ENCODE assay signal across 29 mouse cellular contexts in the genomic region with DNA sequence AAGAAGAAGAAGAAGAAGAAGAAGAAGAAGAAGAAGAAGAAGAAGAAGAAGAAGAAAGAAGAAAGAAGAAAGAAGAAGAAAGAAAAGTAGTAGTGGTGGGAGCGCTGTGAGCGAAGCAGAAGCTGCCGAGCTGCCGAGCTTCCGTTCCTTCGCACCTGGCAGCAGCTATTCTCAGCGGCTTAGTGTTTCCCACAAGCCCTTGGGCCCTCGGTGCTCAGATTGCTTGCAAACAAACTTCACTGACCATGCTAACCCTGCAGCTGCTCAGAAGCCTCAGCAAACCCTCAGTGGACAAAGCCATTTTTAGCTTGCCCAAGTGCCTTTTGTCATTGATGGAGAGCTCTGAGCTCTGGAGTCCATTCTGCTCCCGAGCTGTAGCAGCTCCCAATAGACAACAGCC. TPM values are rescaled to one million over a fixed set of nuclear protein-coding genes. Genes with fewer than 3 reads are reported as not detected.
DNase-seq lines count a peak whose midpoint lies in the region; ATAC-seq and TF ChIP-seq lines count a peak whose summit lies in the region.
"Had no signal": no experiment of that assay in that cellular context is flagged by ENCODE, and none has a peak within 500 bp of the region (broad histone marks: within the 10 kb centered on the region; RNA-seq: fewer than 3 reads in every experiment).

No protein-coding gene starts in this region.

- H3K36me3 ChIP-seq in heart, embryonic 14.5 days (ENCODE audit: control insufficient read depth, insufficient read depth, low read length) = no peaks in the 10 kb centered on the region
- H3K36me3 ChIP-seq in neural tube, embryonic 11.5 days (ENCODE audit: control insufficient read depth, insufficient read depth, low read length) = no peaks in the 10 kb centered on the region
- H3K36me3 ChIP-seq in midbrain, embryonic 11.5 days (ENCODE audit: control insufficient read depth, insufficient read depth, low read length) = no peaks in the 10 kb centered on the region
- H3K36me3 ChIP-seq: embryonic facial prominence, embryonic 12.5 days; hindbrain, embryonic 12.5 days; intestine, embryonic 15.5 days; liver, embryonic 15.5 days; lung, embryonic 15.5 days; midbrain, embryonic 12.5 days; neural tube, embryonic 15.5 days; stomach, embryonic 15.5 days had no signal

- H3K27me3 ChIP-seq in heart, embryonic 14.5 days (ENCODE audit: control insufficient read depth, insufficient read depth, low read length) = no peaks in the 10 kb centered on the region
- H3K27me3 ChIP-seq in neural tube, embryonic 11.5 days (ENCODE audit: control insufficient read depth, insufficient read depth, low read length) = no peaks in the 10 kb centered on the region
- H3K27me3 ChIP-seq in midbrain, embryonic 11.5 days (ENCODE audit: control insufficient read depth, insufficient read depth, low read length) = no peaks in the 10 kb centered on the region
- H3K27me3 ChIP-seq: embryonic facial prominence, embryonic 12.5 days; hindbrain, embryonic 12.5 days; intestine, embryonic 15.5 days; liver, embryonic 15.5 days; lung, embryonic 15.5 days; midbrain, embryonic 12.5 days; neural tube, embryonic 15.5 days; stomach, embryonic 15.5 days had no signal

- no peaks in the 10 kb centered on the region for H3K9me3 ChIP-seq in heart, embryonic 14.5 days (ENCODE audit: control insufficient read depth, low read length)
- no peaks in the 10 kb centered on the region for H3K9me3 ChIP-seq in neural tube, embryonic 11.5 days (ENCODE audit: control insufficient read depth, low read length)
- H3K9me3 ChIP-seq in midbrain, embryonic 11.5 days (ENCODE audit: control insufficient read depth, low read length) = no peaks in the 10 kb centered on the region
- H3K9me3 ChIP-seq: embryonic facial prominence, embryonic 12.5 days; hindbrain, embryonic 12.5 days; intestine, embryonic 15.5 days; liver, embryonic 15.5 days; lung, embryonic 15.5 days; midbrain, embryonic 12.5 days; neural tube, embryonic 15.5 days; stomach, embryonic 15.5 days had no signal

- WGBS in heart, embryonic 14.5 days = 45% methylated on average over 9 of the region's 9 CpGs
- 83% methylated on average over 9 of the region's 9 CpGs for WGBS in neural tube, embryonic 11.5 days
- WGBS in midbrain, embryonic 11.5 days = 88% methylated on average over 9 of the region's 9 CpGs

- no peak overlapping the region for H3K27ac ChIP-seq in heart, embryonic 14.5 days (replicated peaks in 1 of 2; ENCODE audit: control insufficient read depth in 1 of 2, insufficient read depth in 1 of 2, low read depth in 2 of 2, low read length in 2 of 2)
- no peak overlapping the region for H3K27ac ChIP-seq in neural tube, embryonic 11.5 days (ENCODE audit: low read depth, low read length)
- no peak overlapping the region for H3K27ac ChIP-seq in left cerebral cortex, adult 2 months
- H3K27ac ChIP-seq in midbrain, embryonic 11.5 days (ENCODE audit: low read depth, low read length) = no peak overlapping the region
- H3K27ac ChIP-seq: embryonic facial prominence, embryonic 12.5 days; hindbrain, embryonic 12.5 days; hindbrain, postnatal 0 days; intestine, embryonic 15.5 days; kidney, postnatal 0 days; liver, embryonic 15.5 days; lung, embryonic 15.5 days; midbrain, embryonic 12.5 days; neural tube, embryonic 15.5 days; stomach, embryonic 15.5 days had no signal

- no peak for DNase-seq in heart, postnatal 4 days
- peak; percentile 14 for DNase-seq in neural tube, embryonic 11.5 days (ENCODE audit: low spot score)
- DNase-seq in neural tube, embryonic 10.5 days (ENCODE audit: extremely low spot score, low spot score) = no peak
- peak; percentile 31 for DNase-seq in gastrocnemius, postnatal 14 days
- DNase-seq in left cerebral cortex, adult 2 months (ENCODE audit: extremely low spot score in 1 of 2, low spot score in 2 of 2) = no peak
- DNase-seq in midbrain, embryonic 11.5 days (ENCODE audit: low spot score, missing footprints) = no peak
- DNase-seq: adrenal gland, adult 2 months; cerebellum, adult 8-10 months; cerebellum, postnatal 25 days; heart, adult 18-20 months; heart, postnatal 14 days; kidney, adult 8-10 months; kidney, postnatal 4 days; lung, postnatal 36 days; retina, postnatal 1 day; right cerebral cortex, postnatal 14 days had no signal

- no peak for ATAC-seq in heart, embryonic 14.5 days (ENCODE audit: insufficient number of reproducible peaks, insufficient read depth, low FRiP score, low read depth)
- ATAC-seq in neural tube, embryonic 11.5 days (ENCODE audit: insufficient read depth, low FRiP score, low TSS enrichment) = no peak
- ATAC-seq in midbrain, embryonic 11.5 days (ENCODE audit: low FRiP score) = no peak
- ATAC-seq: CD4-positive, CD25-positive, alpha-beta regulatory T cell, adult 4 months; forebrain, embryonic 16.5 days; hindbrain, postnatal 0 days; intestine, embryonic 15.5 days had no signal

- no peak overlapping the region for H3K4me3 ChIP-seq in heart, embryonic 14.5 days (ENCODE audit: control insufficient read depth in 1 of 2, insufficient read depth in 1 of 2, low read depth in 1 of 2, low read length in 2 of 2)
- H3K4me3 ChIP-seq in neural tube, embryonic 11.5 days (ENCODE audit: low read depth, low read length) = no peak overlapping the region
- no peak overlapping the region for H3K4me3 ChIP-seq in left cerebral cortex, adult 2 months
- H3K4me3 ChIP-seq in midbrain, embryonic 11.5 days (ENCODE audit: low read depth, low read length) = no peak overlapping the region
- H3K4me3 ChIP-seq: embryonic facial prominence, embryonic 12.5 days; hindbrain, embryonic 12.5 days; intestine, embryonic 15.5 days; liver, embryonic 15.5 days; lung, embryonic 15.5 days; midbrain, embryonic 12.5 days; neural tube, embryonic 15.5 days; stomach, embryonic 15.5 days had no signal

- intact Hi-C loops in gastrocnemius, postnatal 14 days (cut with DNase I; ENCODE audit: low total_unique reads) = no loop called here
- intact Hi-C loops in left cerebral cortex, adult 2 months (cut with DNase I) = no loop called here

- H3K4me2 ChIP-seq in heart, embryonic 14.5 days (ENCODE audit: low read length) = 0 out of 2 replicates have a peak overlapping the region, but pooled peaks have one; percentile 6
- no peak overlapping the region for H3K4me2 ChIP-seq in neural tube, embryonic 11.5 days (ENCODE audit: low read depth)
- no peak overlapping the region for H3K4me2 ChIP-seq in midbrain, embryonic 11.5 days
- H3K4me2 ChIP-seq: embryonic facial prominence, embryonic 12.5 days; hindbrain, embryonic 12.5 days; intestine, embryonic 15.5 days; liver, embryonic 15.5 days; lung, embryonic 15.5 days; midbrain, embryonic 12.5 days; neural tube, embryonic 15.5 days; stomach, embryonic 15.5 days had no signal

- H3K9ac ChIP-seq in heart, embryonic 14.5 days (ENCODE audit: low read length) = no peak overlapping the region
- H3K9ac ChIP-seq in neural tube, embryonic 11.5 days (ENCODE audit: low read length) = no peak overlapping the region
- no peak overlapping the region for H3K9ac ChIP-seq in midbrain, embryonic 11.5 days (ENCODE audit: low read length)
- H3K9ac ChIP-seq: embryonic facial prominence, embryonic 12.5 days; hindbrain, embryonic 12.5 days; intestine, embryonic 15.5 days; liver, embryonic 15.5 days; lung, embryonic 15.5 days; midbrain, embryonic 12.5 days; neural tube, embryonic 15.5 days; stomach, embryonic 15.5 days had no signal

- TF ChIP-seq CTCF in left cerebral cortex, adult 2 months (IDR thresholded peaks at IDR 0.05) = no peak

- no peaks in the 10 kb centered on the region for H3K4me1 ChIP-seq in heart, embryonic 14.5 days (ENCODE audit: control insufficient read depth in 2 of 2, insufficient read depth in 2 of 2, low read length in 2 of 2)
- H3K4me1 ChIP-seq in neural tube, embryonic 11.5 days (ENCODE audit: control insufficient read depth, insufficient read depth, low read length) = no peaks in the 10 kb centered on the region
- H3K4me1 ChIP-seq in midbrain, embryonic 11.5 days (ENCODE audit: control insufficient read depth, insufficient read depth, low read length) = no peaks in the 10 kb centered on the region
- H3K4me1 ChIP-seq: embryonic facial prominence, embryonic 12.5 days; hindbrain, embryonic 12.5 days; intestine, embryonic 15.5 days; liver, embryonic 15.5 days; lung, embryonic 15.5 days; midbrain, embryonic 12.5 days; neural tube, embryonic 15.5 days had no signal

RNA-seq across cellular contexts. Expression of a gene that starts 54.1 kb away (rescaled TPM):
- 14.7 and 15.4 TPM in 2 replicates for polyA plus RNA-seq in heart, embryonic 14.5 days (2014; fragmentation: Nextera tagmentation; extraction: Ambion mirVana)
- total RNA-seq in heart, postnatal 4 days (2021) = 10 to 100 TPM; 17.2 to 18.3 TPM
- 4.2 and 5.7 TPM in 2 replicates for polyA plus RNA-seq in neural tube, embryonic 11.5 days (2014; fragmentation: Nextera tagmentation; extraction: Ambion mirVana)
- total RNA-seq in gastrocnemius, postnatal 14 days (2021) = 10 to 100 TPM; 18.4 to 18.6 TPM
- 1 to 10 TPM; 5.9 to 6.1 TPM for total RNA-seq in left cerebral cortex, adult 2 months (2021)
- 3.4 and 3.7 TPM in 2 replicates for polyA plus RNA-seq in midbrain, embryonic 11.5 days (2014; fragmentation: Nextera tagmentation; extraction: Ambion mirVana)

Comparison
In these comparisons a context has a peak if more than half of its experiments do, and no peak if none do; other contexts are left out.
1. DNase-seq: peak in neural tube, embryonic 11.5 days (single experiment) and gastrocnemius, postnatal 14 days (single experiment); none in heart, postnatal 4 days (single experiment), neural tube, embryonic 10.5 days (single experiment), left cerebral cortex, adult 2 months (0 of 2) and midbrain, embryonic 11.5 days (single experiment).